Mouse (Mus musculus): ENCODE results near the gene Cdrt4.

DNA sequence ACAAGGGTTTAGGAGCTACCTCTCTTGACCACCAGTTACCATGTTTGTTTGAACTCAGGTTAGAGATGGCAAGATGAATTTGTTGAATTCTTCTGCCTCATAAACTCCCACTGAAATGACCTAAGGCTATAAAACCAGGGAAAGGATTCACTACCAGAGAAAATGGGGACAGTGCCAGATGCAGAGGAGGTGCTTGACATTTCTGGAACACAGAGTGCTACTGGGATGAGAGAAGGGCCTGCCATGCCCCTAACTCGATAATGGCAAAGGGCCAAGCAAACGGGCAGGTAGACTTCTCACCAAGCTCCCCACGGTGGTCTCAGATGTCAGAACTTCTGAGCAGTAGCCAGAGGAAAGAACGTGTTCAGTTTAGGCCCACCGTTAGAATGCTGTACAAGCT, 39.8 kb downstream of the Cdrt4 start:
- TF ChIP-seq CTCF (IDR thresholded peaks at IDR 0.05; ENCODE audit: insufficient read depth, low read depth, low read length) (no peak), POLR2A (IDR thresholded peaks at IDR 0.05; ENCODE audit: insufficient read depth, low read depth, low read length) (no peak)
